Mouse (Mus musculus) limb, embryonic 13.5 days (tissue): Measurements from ENCODE around the gene Olfr52. TPM values are rescaled to one million over a fixed set of nuclear protein-coding genes. Genes with fewer than 3 reads are reported as not detected.

Experiments used
- polyA plus RNA-seq: library from polyadenylated mRNA; unstranded; fragments of >200 nt; fragmentation: Nextera tagmentation; extraction: Ambion mirVana; gene quantifications from 2 replicates; pipeline ENCODE4 v1.2.1, GENCODE M21; 2015

Gene Olfr52
- polyA plus RNA-seq, 1 experiment from 2014 or later, result not detected

Other genes starting within 250 kb of the Olfr52 start
- gene Olfr1028, start 235.2 kb downstream of the Olfr52 start, polyA plus RNA-seq, result not detected in 2 replicates
- gene Olfr1029, start 211.8 kb downstream of the Olfr52 start, polyA plus RNA-seq, result not detected in 2 replicates
- not detected in 2 replicates for gene Olfr1030, start 206.4 kb downstream of the Olfr52 start, polyA plus RNA-seq
- not detected in 2 replicates for gene Olfr1031, start 195.4 kb downstream of the Olfr52 start, polyA plus RNA-seq
- gene Olfr1032, start 180.1 kb downstream of the Olfr52 start, polyA plus RNA-seq, result not detected in 2 replicates
- gene Olfr1033, start 165.1 kb downstream of the Olfr52 start, polyA plus RNA-seq, result 0.33 and 0.90 TPM in 2 replicates
- not detected in 2 replicates for gene Olfr1034, start 139.8 kb downstream of the Olfr52 start, polyA plus RNA-seq
- not detected in 2 replicates for gene Olfr1036, start 111.7 kb downstream of the Olfr52 start, polyA plus RNA-seq
- gene Olfr1037, start 98.3 kb downstream of the Olfr52 start, polyA plus RNA-seq, result not detected in 2 replicates
- gene Olfr1039, start 49.8 kb downstream of the Olfr52 start, polyA plus RNA-seq, result not detected in 2 replicates
- gene Olfr1040, start 39.0 kb downstream of the Olfr52 start, polyA plus RNA-seq, result not detected in 2 replicates
- gene Olfr1042, start 23.8 kb downstream of the Olfr52 start, polyA plus RNA-seq, result not detected in 2 replicates
- not detected in 2 replicates for gene Olfr1043, start 18.2 kb downstream of the Olfr52 start, polyA plus RNA-seq
- gene Olfr1044, start 7.9 kb downstream of the Olfr52 start, polyA plus RNA-seq, result not detected in 2 replicates
- gene Olfr1045, start 17.3 kb upstream of the Olfr52 start, polyA plus RNA-seq, result not detected in 2 replicates
- not detected in 2 replicates for gene Olfr1046, start 33.6 kb upstream of the Olfr52 start, polyA plus RNA-seq
- not detected in 2 replicates for gene Olfr1047, start 45.7 kb upstream of the Olfr52 start, polyA plus RNA-seq
- gene Olfr1048, start 54.6 kb upstream of the Olfr52 start, polyA plus RNA-seq, result not detected in 2 replicates
- not detected in 2 replicates for gene Olfr1049, start 72.6 kb upstream of the Olfr52 start, polyA plus RNA-seq
- not detected in 2 replicates for gene Olfr1051, start 93.4 kb upstream of the Olfr52 start, polyA plus RNA-seq
- not detected in 2 replicates for gene Olfr1052, start 106.8 kb upstream of the Olfr52 start, polyA plus RNA-seq
- gene Olfr1053, start 129.6 kb upstream of the Olfr52 start, polyA plus RNA-seq, result not detected in 2 replicates
- gene Olfr1054, start 149.8 kb upstream of the Olfr52 start, polyA plus RNA-seq, result not detected in 2 replicates
- gene Olfr1055, start 164.6 kb upstream of the Olfr52 start, polyA plus RNA-seq, result not detected in 2 replicates
- gene Olfr1056, start 176.8 kb upstream of the Olfr52 start, polyA plus RNA-seq, result not detected in 2 replicates
- not detected in 2 replicates for gene Olfr1057, start 192.7 kb upstream of the Olfr52 start, polyA plus RNA-seq
- gene Olfr1058, start 202.9 kb upstream of the Olfr52 start, polyA plus RNA-seq, result not detected in 2 replicates
- not detected in 2 replicates for gene Olfr1061, start 228.4 kb upstream of the Olfr52 start, polyA plus RNA-seq
- not detected in 2 replicates for gene Olfr1062, start 241.1 kb upstream of the Olfr52 start, polyA plus RNA-seq